Mouse (Mus musculus): Measurements from ENCODE around the gene Dohh.

Gene Dohh

GRCm38 (mm10) chr10:81431526-81432168 lies 47.4 kb downstream of the Dohh start:
- peak; percentile 36 to 41 for DNase-seq

- DNase-seq = no peak
These were observed 48.1 kb downstream of the Dohh start for GRCm38 (mm10) chr10:81432169-81432867.

GRCm38 (mm10) chr10:81432868-81433262 lies 48.6 kb downstream of the Dohh start:
- peak; percentile 92 to 94 for DNase-seq

GRCm38 (mm10) chr10:81433541-81434289 lies 49.5 kb downstream of the Dohh start:
- DNase-seq = peak; percentile 67 to 73

GRCm38 (mm10) chr10:81434361-81435263 lies 50.4 kb downstream of the Dohh start:
- DNase-seq = peak; percentile 39 to 40

- no peak for DNase-seq
These were observed 51.2 kb downstream of the Dohh start for GRCm38 (mm10) chr10:81435436-81435835.

All from B cell, adult 2 months (primary cell).